Mouse (Mus musculus) heart, embryonic 14.5 days (tissue): Measurements from ENCODE around the gene Gm20696. TPM values are rescaled to one million over a fixed set of nuclear protein-coding genes. Genes with fewer than 3 reads are reported as not detected.
A peak's percentile ranks its signal among the peaks of the same experiment; 100 is the strongest.

Source experiments
- ATAC-seq: fragments of 200-750 bp; cut with Nextera tagmentation; 2 replicates; pipeline ENCODE4 v1.8.0; 2017; ENCODE audit warnings: low read depth, moderate TSS enrichment; ENCODE audit not compliant: insufficient number of reproducible peaks, insufficient read depth, low FRiP score
- H3K27ac ChIP-seq, 2 experiments: fragments of 200-500 bp in 1 of 2; fragments of 300-500 bp in 1 of 2; sonication (generic) in 1 of 2; replicated peaks in 1 of 2; 2 replicates each; pipeline ENCODE4 v1.5.1; 2012 to 2014; ENCODE audit warnings: low read depth in 2 of 2, low read length in 2 of 2, control low read depth in 1 of 2, mild to moderate bottlenecking in 1 of 2, mixed read lengths in 1 of 2; ENCODE audit not compliant: control insufficient read depth in 1 of 2, insufficient read depth in 1 of 2
- H3K27me3 ChIP-seq: fragments of 300-500 bp; sonication (generic); 2 replicates; pipeline ENCODE4 v1.6.1; 2014; ENCODE audit warnings: mild to moderate bottlenecking, low read length, control low read depth; ENCODE audit not compliant: control insufficient read depth, insufficient read depth
- H3K36me3 ChIP-seq: fragments of 300-500 bp; sonication (generic); 2 replicates; pipeline ENCODE4 v1.6.1; 2014; ENCODE audit warnings: mild to moderate bottlenecking, control low read depth, low read length, mixed read lengths; ENCODE audit not compliant: control insufficient read depth, insufficient read depth
- H3K4me1 ChIP-seq, 2 experiments: fragments of 200-500 bp in 1 of 2; fragments of 300-500 bp in 1 of 2; sonication (generic) in 1 of 2; 2 replicates each; pipeline ENCODE4 v1.6.1; 2012 to 2014; ENCODE audit warnings: low read length in 2 of 2, control low read depth in 1 of 2, mixed read lengths in 1 of 2; ENCODE audit not compliant: control insufficient read depth in 2 of 2, insufficient read depth in 2 of 2
- H3K4me2 ChIP-seq: fragments of 300-500 bp; sonication (generic); 2 replicates; pipeline ENCODE4 v1.6.1; 2014; ENCODE audit warnings: mild to moderate bottlenecking, low read length
- H3K4me3 ChIP-seq, 2 experiments: fragments of 200-500 bp in 1 of 2; fragments of 300-500 bp in 1 of 2; sonication (generic) in 1 of 2; 2 replicates each; pipeline ENCODE4 v1.5.1; 2012 to 2014; ENCODE audit warnings: low read length in 2 of 2, mild to moderate bottlenecking in 2 of 2, control low read depth in 1 of 2, low read depth in 1 of 2, moderate library complexity in 1 of 2; ENCODE audit not compliant: control insufficient read depth in 1 of 2, insufficient read depth in 1 of 2
- H3K9ac ChIP-seq: fragments of 300-500 bp; sonication (generic); 2 replicates; pipeline ENCODE4 v1.6.1; 2014; ENCODE audit warnings: mild to moderate bottlenecking, low read length
- H3K9me3 ChIP-seq: fragments of 300-500 bp; sonication (generic); 2 replicates; pipeline ENCODE4 v1.6.1; 2016; ENCODE audit warnings: low read length, control low read depth; ENCODE audit not compliant: control insufficient read depth
- WGBS: fragments of 180-500 bp; shearing (Covaris S2); extraction: QIAGEN DNeasy Blood & Tissue Kit; methylation state at CpG from one replicate; pipeline ENCODE4 v1.1.7; 2014; 5-methylcytosine and 5-hydroxymethylcytosine counted together
- polyA plus RNA-seq: library from polyadenylated mRNA; unstranded; fragments of >200 nt; fragmentation: Nextera tagmentation; extraction: Ambion mirVana; gene quantifications from 2 replicates; pipeline ENCODE4 v1.2.1, GENCODE M21; 2014

Gm20696 gene
- polyA plus RNA-seq, 1 experiment from 2014 or later, result 3.9 TPM

GRCm38 (mm10) chr6:99280619-99281018, 386.0 kb downstream of the Gm20696 start:
- no peaks in the 10 kb centered on the region for H3K27me3 ChIP-seq
- no peak overlapping the region for H3K4me3 ChIP-seq
- no peak for ATAC-seq
- H3K36me3 ChIP-seq, result no peaks in the 10 kb centered on the region
- H3K4me1 ChIP-seq, result peaks cover 0 to 6% of the 10 kb centered on the region in 2 experiments; a peak in 2 of 4 replicates
- H3K27ac ChIP-seq, result no peak overlapping the region
- 75% methylated on average over 5 of the region's 5 CpGs for WGBS
- H3K4me2 ChIP-seq, result no peak overlapping the region
- no peaks in the 10 kb centered on the region for H3K9me3 ChIP-seq
- 0 out of 2 replicates have a peak overlapping the region, but pooled peaks have one; percentile 8 for H3K9ac ChIP-seq

DNA sequence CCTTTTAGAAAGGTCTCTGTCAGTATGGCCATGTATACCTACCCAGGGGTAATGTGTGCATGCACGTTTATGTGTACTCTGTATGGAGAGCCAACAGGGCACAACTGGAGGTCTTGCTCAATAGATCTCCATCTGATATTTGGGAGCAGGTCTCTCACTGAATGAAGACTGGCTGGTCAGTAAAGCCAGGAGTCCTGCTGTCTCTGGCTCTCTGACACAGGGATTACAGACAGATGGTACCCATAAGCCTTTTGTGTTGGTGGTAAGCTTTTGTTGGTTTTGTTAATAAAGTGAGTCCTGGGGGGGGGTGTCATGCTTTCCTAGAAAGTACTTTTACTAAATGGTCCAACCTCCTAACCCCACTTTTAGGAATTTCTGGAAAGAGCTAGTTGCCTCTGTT, 389.3 kb downstream of the Gm20696 start:
- Histone ChIP-seq H3K4me2 (no peak overlapping the region), H3K27me3 (no peaks in the 10 kb centered on the region), H3K4me3 (no peak overlapping the region), H3K9me3 (no peaks in the 10 kb centered on the region), H3K27ac (no peak overlapping the region), H3K36me3 (no peaks in the 10 kb centered on the region), H3K4me1 (peaks cover 3 to 6% of the 10 kb centered on the region in 2 experiments; a peak in 3 of 4 replicates), H3K9ac (no peak overlapping the region)
- 84% methylated on average over 1 of the region's 1 CpGs for WGBS
- no peak for ATAC-seq

DNA sequence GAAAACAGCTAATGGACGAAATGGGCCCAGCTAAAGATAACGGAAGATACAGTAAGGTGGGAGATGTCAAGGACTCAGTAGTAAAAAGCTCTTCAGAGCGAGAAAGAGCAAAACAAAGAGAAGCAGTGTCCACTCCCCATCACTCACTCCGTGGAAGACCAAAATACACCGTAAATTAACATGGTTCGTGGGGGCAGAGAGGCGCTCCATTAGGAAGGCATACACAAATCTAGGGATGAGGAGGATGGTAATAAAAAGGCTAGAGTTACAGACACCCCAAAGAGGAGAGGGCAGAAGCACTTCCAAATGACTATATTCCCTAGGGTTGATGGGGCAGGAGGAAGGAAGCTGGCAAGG, 390.3 kb downstream of the Gm20696 start:
- Histone ChIP-seq H3K27ac (no peak overlapping the region), H3K4me3 (no peak overlapping the region), H3K4me1 (peaks cover 3 to 6% of the 10 kb centered on the region in 2 experiments; a peak in 3 of 4 replicates), H3K4me2 (no peak overlapping the region), H3K27me3 (no peaks in the 10 kb centered on the region), H3K9me3 (no peaks in the 10 kb centered on the region), H3K9ac (no peak overlapping the region), H3K36me3 (no peaks in the 10 kb centered on the region)
- whole genome bisulfite sequencing, result 48% methylated on average over 7 of the region's 7 CpGs
- ATAC-seq, result no peak

DNA sequence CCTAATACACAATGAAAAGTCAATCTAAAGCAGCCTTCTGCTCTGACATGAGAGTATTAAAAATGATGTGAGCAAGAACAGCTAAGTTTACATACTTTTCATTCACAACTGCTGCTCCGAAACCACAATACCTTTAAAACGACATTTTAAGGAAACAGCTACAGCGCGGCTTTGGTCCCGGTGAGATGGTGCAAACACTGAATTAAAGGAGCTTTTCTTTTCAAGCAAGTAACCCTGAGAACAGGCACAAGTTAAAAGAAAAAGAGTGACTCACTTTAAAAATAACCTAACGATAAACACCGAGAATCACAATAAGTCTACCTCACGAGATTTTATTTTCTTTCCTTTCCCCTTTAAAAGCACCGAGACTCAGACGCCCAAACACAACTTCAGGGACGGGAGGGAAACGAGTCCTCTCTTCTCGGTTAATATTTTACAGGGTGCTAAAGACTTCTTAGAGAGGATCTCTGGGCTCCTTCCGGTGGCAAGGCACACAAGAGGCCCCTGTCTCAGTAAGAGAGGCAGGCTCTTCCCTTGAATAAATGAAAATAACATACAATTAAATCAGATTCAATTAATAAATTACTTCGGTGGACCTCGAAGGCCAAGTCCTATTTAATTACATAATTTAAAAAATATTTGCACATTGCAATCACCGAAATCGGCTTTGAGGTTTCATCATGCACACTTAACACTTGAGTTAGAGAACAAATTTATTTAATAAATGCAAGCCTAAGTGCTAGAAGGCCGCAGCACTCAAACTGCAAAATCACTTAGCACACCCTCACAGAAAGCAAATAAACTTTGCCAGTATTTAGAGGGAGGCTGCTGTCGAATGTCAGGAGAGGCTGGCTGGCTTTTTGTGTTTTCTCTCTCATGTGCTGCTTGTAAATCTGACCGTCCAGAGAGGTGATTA, 391.0 kb downstream of the Gm20696 start:
- H3K27ac ChIP-seq, result no peak overlapping the region
- no peaks in the 10 kb centered on the region for H3K27me3 ChIP-seq
- peaks cover 3 to 6% of the 10 kb centered on the region in 2 experiments; a peak in 3 of 4 replicates for H3K4me1 ChIP-seq
- no peak overlapping the region for H3K4me2 ChIP-seq
- H3K9ac ChIP-seq, result no peak overlapping the region
- WGBS, result 62% methylated on average over 21 of the region's 21 CpGs
- no peak overlapping the region for H3K4me3 ChIP-seq
- H3K36me3 ChIP-seq, result no peaks in the 10 kb centered on the region
- no peaks in the 10 kb centered on the region for H3K9me3 ChIP-seq
- ATAC-seq, result no peak

DNA sequence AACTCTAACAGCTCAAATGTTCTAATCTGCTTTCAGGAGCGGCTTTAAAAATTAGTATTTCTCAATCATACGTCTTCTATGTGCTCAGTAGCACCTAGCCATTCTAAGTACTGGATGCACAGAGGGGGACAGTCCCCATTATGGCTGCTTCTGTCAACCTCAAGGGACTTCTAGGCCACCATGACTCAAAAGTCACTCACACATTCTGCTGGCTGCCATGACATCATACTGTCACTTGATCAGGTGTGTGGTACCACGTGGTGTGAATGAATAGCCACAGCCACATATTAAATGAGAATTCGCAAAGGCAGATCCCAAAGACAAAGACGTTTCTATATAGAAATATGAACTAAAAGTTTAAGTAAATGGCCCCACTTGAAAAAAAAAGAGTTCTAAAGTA, 391.9 kb downstream of the Gm20696 start:
- Histone ChIP-seq H3K4me2 (no peak overlapping the region), H3K9me3 (no peaks in the 10 kb centered on the region), H3K27ac (no peak overlapping the region), H3K4me3 (no peak overlapping the region), H3K4me1 (peaks cover 3 to 8% of the 10 kb centered on the region in 2 experiments; a peak in 3 of 4 replicates), H3K9ac (no peak overlapping the region), H3K36me3 (no peaks in the 10 kb centered on the region), H3K27me3 (no peaks in the 10 kb centered on the region)
- ATAC-seq, result no peak
- WGBS, result 89% methylated on average over 5 of the region's 5 CpGs

DNA sequence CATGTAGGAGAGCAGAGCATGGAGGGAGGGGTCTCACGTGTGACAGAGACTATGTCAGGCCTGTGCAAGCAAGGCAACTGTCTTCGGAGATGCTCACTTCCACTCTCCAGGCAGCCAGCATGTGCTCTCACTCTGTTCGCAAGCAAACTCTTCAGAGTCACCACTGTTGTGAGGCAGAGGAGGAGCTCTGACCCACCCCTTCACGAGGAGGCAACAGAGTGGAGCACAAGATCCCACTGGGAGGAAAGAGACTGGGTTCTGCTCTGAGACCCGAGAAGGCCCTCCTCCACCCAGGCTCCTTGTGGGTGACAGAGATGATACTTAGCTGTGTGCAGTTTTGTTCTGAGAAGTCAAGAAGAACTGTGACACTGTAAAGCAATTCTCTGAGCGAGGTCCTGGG, 392.4 kb downstream of the Gm20696 start:
- no peak for ATAC-seq
- no peaks in the 10 kb centered on the region for H3K36me3 ChIP-seq
- no peak overlapping the region for H3K27ac ChIP-seq
- no peaks in the 10 kb centered on the region for H3K27me3 ChIP-seq
- no peak overlapping the region for H3K4me3 ChIP-seq
- no peaks in the 10 kb centered on the region for H3K9me3 ChIP-seq
- H3K4me1 ChIP-seq, result peaks cover 3 to 8% of the 10 kb centered on the region in 2 experiments; a peak in 3 of 4 replicates
- no peak overlapping the region for H3K9ac ChIP-seq
- WGBS, result 69% methylated on average over 6 of the region's 6 CpGs
- no peak overlapping the region for H3K4me2 ChIP-seq

- no peak for ATAC-seq
- Histone ChIP-seq H3K9me3 (no peaks in the 10 kb centered on the region), H3K36me3 (no peaks in the 10 kb centered on the region), H3K9ac (no peak overlapping the region), H3K27ac (no peak overlapping the region), H3K27me3 (no peaks in the 10 kb centered on the region), H3K4me1 (peaks cover 3 to 11% of the 10 kb centered on the region in 2 experiments), H3K4me2 (no peak overlapping the region), H3K4me3 (no peak overlapping the region)
- 79% methylated on average over 5 of the region's 5 CpGs for WGBS
Measured at GRCm38 (mm10) chr6:99273177-99273576, 393.4 kb downstream of the Gm20696 start.
